Mouse (Mus musculus) cerebellum, adult 11-12 months (tissue): ENCODE data around the gene Hist2h2be.
"Not testable (repeated sequence)": the region's sequence is repeated elsewhere in the genome, so short reads cannot be mapped to it uniquely, and the experiment has no call there.

Experiments used
- DNase-seq: peaks from one replicate; pipeline ENCODE4 v3.0.0; 2022

Hist2h2be gene

DNA sequence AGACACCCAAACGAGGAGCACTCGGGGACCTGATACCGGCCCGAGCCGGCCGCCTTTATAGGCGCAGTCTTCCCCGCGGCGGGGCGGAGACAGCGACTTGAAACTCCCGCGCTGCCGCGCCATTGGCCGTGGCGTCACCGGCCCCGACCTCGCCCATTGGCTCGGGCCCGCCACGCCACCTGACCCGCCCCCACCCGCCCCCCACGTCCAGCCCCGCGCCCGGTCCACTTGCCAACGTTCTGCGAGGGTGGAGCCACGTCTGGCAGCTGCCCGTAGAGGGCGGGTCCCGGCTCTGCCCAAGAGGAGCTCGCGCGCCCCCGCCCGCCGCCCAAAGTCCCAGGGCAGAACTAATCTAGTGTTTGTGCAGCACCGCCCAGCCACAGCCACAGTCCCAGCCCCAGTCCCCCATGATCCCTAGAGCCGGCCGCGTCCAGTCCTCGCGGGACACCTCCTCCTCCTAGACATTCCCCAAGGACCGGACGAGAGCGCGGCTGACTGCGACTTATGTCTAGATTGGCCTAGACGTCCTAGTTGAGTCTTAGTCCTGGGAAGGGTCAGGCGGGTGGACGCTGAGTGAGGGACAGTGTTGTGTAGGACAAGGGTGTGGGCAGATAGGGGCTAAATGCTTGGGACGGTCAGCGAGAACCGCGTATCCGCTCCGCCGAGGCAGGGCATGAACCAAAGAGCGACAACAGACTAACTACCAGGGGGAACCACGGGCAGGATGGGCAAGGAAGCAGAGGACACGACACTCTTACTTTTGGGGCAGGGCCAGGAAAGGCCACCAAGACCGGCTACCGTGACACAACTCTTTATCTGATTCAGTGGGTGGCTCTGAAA lies 18.3 kb downstream of the Hist2h2be start, which contains the start of gene Hist2h3c2:
Hist2h3c2 (minus strand) TSS at position 174 of the 840 bp plus-strand sequence.
- peak; percentile 73 for DNase-seq

DNA sequence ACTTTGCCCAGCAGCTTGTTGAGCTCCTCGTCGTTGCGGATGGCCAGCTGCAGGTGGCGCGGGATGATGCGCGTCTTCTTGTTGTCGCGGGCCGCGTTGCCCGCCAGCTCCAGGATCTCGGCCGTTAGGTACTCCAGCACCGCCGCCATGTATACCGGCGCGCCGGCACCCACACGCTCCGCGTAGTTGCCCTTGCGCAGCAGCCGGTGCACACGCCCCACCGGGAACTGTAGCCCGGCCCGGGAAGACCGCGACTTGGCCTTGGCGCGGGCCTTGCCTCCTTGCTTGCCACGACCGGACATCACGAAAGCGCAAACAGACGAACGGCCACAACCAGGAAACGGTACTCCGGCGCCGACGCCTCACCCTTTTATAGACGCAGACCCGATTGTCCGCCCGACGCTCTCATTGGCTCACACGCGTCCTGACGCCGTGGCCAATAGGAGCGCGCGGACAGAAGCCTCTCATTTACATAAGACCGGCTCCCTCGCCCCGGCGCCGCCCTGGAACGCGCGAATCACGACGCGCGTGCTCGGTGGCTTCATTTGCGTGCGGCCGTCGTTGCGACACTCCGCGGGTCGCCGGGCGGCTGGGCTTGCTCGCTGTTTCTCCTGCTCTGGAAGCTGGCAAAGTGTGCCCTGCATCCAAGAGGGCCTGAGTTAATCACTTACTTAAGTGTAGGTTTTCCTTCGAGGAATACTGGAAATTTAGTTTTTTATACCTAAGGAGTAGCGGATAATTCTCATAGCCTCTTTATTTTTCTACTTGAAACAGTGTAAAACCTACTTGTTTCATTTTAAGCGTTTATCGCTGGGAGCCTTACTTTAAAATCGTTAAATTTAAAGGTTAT lies 19.3 kb downstream of the Hist2h2be start, which contains the start of gene Hist2h2aa2:
Hist2h2aa2 (minus strand) TSS at position 328 of the 850 bp plus-strand sequence.
- peak; percentile 96 for DNase-seq

- DNase-seq = no peak
These were observed 19.9 kb downstream of the Hist2h2be start for GRCm38 (mm10) chr3:96240799-96241197.

DNA sequence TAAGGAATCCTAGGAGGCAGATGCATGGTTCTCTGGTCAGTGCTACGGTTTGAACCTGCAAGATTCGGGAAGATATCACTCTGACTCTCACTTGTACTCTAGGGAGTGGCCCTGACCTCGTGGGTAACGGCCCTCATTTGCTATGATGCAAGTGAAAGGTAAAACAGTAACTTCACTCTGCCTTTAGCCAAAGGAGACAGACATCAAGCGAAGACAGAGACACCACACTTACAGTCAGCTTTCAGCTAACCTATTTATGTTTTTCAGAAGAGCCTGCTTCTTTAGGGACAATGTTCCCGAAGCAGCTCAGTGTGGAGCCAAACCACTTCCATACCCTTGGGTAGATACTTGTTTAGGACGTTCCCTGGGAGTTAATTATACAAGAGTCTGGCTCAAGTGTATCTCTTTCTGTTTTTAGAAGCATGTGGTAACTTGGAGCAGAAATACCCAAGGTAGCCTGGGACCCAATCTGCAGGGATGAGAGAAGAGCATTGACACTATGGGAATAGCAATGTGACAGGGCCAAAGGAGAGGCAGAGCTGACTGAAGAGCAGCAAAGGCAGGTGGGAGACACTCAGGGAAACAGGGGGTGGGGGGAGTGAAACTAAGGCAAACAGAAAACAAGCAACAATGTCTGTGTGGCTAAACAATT lies 23.1 kb downstream of the Hist2h2be start:
- DNase-seq = no peak

DNA sequence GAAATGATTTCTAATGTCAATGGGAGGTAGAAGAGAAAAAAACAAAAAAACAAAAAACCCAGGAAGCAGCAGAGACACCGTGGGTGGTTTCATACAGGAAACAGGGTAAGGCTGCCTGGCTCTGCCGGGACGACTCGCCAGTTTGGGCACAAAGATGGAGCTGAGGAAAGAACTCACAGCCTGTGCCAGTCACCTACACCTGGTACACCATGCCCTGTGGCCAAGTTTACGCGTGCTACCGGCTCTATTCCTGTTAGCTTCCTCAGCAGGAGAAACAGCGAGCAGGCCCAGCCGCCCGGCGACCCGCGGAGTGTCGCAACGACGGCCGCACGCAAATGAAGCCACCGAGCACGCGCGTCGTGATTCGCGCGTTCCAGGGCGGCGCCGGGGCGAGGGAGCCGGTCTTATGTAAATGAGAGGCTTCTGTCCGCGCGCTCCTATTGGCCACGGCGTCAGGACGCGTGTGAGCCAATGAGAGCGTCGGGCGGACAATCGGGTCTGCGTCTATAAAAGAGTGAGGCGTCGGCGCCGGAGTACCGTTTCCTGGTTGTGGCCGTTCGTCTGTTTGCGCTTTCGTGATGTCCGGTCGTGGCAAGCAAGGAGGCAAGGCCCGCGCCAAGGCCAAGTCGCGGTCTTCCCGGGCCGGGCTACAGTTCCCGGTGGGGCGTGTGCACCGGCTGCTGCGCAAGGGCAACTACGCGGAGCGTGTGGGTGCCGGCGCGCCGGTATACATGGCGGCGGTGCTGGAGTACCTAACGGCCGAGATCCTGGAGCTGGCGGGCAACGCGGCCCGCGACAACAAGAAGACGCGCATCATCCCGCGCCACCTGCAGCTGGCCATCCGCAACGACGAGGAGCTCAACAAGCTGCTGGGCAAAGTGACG lies 24.3 kb downstream of the Hist2h2be start, which contains the start of gene Hist2h2aa1:
Hist2h2aa1 (plus strand) TSS at position 495 of the 884 bp plus-strand sequence.
- DNase-seq = peak; percentile 94

DNA sequence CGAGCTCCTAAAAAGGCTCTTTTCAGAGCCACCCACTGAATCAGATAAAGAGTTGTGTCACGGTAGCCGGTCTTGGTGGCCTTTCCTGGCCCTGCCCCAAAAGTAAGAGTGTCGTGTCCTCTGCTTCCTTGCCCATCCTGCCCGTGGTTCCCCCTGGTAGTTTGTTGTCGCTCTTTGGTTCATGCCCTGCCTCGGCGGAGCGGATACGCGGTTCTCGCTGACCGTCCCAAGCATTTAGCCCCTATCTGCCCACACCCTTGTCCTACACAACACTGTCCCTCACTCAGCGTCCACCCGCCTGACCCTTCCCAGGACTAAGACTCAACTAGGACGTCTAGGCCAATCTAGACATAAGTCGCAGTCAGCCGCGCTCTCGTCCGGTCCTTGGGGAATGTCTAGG lies 25.1 kb downstream of the Hist2h2be start:
- not testable (repeated sequence) for DNase-seq

DNA sequence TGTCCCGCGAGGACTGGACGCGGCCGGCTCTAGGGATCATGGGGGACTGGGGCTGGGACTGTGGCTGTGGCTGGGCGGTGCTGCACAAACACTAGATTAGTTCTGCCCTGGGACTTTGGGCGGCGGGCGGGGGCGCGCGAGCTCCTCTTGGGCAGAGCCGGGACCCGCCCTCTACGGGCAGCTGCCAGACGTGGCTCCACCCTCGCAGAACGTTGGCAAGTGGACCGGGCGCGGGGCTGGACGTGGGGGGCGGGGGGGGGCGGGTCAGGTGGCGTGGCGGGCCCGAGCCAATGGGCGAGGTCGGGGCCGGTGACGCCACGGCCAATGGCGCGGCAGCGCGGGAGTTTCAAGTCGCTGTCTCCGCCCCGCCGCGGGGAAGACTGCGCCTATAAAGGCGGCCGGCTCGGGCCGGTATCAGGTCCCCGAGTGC lies 25.5 kb downstream of the Hist2h2be start, which contains the start of gene Hist2h3c1:
Hist2h3c1 (plus strand) TSS at position 259 of the 430 bp plus-strand sequence.
- DNase-seq = not testable (repeated sequence)

DNA sequence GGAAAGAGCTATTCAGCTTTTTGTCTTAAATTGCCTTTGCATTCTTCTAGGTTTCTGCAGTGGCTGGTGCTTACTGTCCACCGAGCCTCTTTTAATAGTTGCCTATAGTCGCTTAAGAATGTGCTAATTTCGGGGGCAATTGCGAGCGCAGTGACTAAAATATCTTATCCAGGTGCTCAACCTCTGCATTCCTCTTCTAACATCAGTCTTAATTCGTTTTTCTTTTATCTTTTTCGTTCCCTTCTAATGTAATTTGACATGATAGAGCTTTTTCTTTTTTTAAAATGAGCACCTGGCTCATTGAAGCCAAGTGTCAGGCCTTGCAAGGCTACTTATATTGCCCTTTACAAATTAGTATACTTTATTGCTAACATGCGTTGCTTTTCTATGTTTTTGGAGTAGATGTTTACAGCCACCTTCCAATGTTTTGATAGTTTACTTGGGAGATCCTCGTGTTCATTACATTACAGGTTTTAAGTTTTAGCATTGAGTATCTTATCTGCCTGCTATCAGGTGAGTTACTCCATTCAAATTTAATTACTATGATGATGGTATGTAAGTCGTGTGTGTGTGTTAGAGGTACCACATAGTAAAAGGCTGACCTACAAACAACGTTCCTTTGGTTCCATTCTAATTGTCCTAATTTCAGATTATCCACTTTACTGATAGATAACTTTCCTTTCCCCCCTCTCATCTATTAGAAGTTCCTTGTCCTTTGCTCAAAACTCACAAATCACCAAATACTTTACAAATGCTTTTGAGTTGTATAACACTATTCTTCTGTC lies 26.6 kb downstream of the Hist2h2be start:
- no peak for DNase-seq

- DNase-seq = no peak
These were observed 27.5 kb downstream of the Hist2h2be start for GRCm38 (mm10) chr3:96248141-96249033.

- no peak for DNase-seq
These were observed 28.1 kb downstream of the Hist2h2be start for GRCm38 (mm10) chr3:96249034-96249345.

- no peak for DNase-seq
These were observed 30.0 kb downstream of the Hist2h2be start for GRCm38 (mm10) chr3:96250890-96251289.

DNA sequence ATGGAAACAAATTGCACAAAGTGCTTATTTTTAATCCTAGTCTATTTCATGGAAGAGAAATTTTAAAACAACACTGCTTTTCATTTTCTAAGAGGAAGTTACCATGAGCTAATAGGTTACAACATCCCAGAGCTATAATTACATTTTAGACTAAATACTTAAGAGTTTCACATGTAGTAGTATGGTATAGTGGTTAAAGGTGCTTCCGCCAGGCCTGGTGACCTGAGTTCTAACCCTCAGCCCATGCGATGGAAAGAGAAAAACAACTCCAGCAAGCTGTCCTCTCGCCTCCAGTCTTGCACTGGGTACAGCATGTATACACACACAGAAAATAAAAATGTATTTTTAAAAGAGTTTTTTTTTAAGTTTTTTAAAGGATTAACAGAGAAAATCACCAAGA lies 30.9 kb downstream of the Hist2h2be start:
- no peak for DNase-seq

DNA sequence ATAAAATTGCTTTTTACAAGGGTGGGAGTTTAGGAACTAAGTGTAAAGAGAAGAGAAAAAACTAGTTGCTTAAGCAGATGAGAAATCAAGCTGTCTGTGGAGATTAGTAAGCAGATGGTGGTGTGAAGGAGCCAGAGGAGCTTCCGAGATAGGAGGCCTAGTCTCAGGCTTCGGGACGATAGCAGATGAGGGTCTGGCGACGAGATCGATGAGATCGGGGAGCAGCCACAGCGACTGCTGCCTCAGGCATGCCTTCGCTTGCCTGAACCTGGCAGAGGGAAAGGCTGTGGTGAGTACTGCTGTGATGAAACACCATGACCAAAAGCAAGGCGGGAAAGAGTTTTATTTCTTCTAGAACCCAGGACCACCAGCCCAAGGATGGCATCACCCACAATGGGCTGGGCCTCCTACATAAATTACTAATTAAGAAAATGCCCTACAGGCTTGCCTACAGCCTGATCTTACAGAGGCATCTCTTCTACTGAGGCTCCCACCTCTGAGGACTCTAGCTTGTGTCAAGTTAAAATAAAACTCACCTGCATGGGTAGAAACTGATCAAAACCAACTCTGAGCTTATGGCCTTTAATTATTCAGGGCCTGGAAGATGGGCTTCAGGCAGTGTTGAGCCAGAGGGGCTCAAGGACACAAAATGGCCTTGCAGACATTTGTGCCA lies 33.9 kb downstream of the Hist2h2be start:
- no peak for DNase-seq

DNA sequence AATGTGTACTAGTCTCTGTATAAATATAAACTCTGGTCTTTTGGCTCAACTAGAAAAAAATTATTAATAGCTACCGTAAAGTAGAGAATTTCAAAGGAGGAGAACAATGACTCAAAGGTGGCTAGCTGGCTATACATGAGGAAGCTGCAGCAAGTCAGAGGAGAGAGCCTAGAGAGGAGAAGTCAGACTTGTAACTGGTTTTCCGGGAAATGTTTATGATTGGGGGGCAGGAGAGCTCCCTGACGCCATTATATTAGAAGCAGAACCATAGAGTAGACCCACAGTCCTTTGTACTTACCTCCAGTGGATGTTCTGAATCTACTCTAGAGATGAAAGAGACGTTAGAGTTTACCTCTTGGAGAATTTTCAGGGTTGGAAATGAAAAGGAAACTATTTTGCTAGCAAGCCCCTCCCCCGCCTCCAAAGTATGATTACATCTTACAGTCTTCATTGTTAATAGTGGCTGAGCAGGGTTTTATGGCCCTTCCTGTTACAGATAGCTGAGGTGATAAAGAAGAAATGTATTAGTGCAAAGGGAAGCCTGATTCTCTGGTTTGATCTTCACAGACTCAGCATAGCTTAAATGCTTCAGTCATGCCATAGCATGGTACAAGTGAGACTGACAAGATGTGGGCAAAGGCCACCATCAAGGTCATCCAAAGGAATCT lies 35.1 kb downstream of the Hist2h2be start:
- no peak for DNase-seq

DNA sequence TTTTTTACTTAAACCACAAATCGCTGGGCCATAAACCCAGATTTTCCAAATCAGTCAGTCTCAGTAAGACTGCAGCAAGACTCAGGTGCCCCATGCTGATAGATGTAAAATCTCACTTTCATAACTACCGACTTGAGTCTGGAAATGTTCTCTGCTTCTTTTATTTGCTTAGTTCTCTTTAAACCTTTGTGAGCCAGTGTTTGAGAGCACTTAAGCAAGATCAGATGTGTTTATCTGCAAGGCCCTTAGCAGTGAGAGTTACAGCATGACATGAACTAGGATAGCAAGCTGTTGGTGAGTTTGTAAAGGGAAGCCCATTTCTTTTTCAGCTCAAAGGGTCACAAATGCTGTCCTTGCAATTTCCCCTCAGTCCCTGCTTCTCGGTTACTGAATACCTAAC lies 36.3 kb downstream of the Hist2h2be start:
- no peak for DNase-seq

DNA sequence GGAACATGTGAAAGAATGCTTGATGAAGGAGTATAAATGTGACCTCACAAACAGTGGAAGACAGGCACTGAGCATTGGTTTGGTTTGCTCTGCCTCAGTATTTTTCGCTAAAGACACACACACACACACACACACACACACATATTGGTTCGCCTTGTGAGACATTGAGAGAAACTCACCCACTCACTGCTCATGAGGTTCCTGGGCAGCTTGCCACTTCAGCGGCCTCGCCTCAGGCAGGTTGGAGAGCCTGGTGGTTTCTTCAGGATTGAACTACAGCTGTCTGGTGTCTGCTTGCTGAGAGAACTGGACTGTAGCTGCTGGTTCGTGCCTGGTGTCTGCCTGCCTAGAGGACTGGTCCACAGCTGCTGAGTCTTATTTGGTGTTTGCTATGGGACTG lies 39.3 kb downstream of the Hist2h2be start:
- no peak for DNase-seq

- no peak for DNase-seq
These were observed 40.7 kb downstream of the Hist2h2be start for GRCm38 (mm10) chr3:96261623-96262022.

DNA sequence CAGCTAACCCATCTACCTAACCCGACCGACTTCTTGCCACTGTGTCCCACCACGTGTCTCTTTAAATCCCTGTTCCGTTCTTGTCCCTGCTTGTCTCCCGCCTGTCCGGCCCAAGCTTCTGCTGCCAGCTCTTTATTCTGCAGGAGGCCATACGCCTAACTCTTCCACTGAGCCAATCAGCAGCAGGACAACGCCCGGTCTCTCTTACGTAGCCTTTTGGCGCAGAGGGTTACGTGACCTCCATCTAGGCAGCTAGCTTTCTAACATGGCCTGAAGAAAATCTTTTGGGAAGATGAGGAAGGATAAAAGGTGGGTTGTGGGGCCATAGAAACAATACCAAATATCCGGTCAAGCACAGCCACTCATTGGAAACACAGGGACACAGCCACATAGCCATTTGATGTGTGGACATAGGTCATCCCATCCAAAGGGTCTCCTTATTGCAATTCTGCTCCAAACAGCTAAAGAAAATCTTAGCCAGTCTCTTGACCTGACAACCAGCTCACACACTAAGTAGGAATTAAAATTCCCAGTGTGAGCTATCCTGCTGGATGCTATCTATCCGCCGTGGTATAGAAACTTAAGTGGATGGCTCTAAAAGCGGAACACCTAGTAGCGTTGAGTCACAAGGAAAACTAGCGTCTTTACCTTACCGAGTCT lies 41.4 kb downstream of the Hist2h2be start:
- peak; percentile 95 for DNase-seq
